Mouse (Mus musculus) heart, embryonic 12.5 days (tissue): ENCODE data around the gene Irf5. TPM values are rescaled to one million over a fixed set of nuclear protein-coding genes. Genes with fewer than 3 reads are reported as not detected.

ENCODE experiments used
- ATAC-seq: fragments of 200-750 bp; cut with Nextera tagmentation; 2 replicates; pipeline ENCODE4 v1.8.0; 2017; ENCODE audit warnings: moderate TSS enrichment, moderate library complexity; ENCODE audit not compliant: insufficient number of reproducible peaks, low FRiP score
- H3K27ac ChIP-seq: fragments of 300-500 bp; sonication (generic); 2 replicates; pipeline ENCODE4 v1.5.1; 2016; ENCODE audit warnings: mild to moderate bottlenecking, moderate library complexity; ENCODE audit not compliant: poor library complexity, severe bottlenecking
- H3K27me3 ChIP-seq: fragments of 300-500 bp; sonication (generic); replicated peaks from 2 replicates; pipeline ENCODE4 v1.6.1; 2016; ENCODE audit warnings: mild to moderate bottlenecking, moderate library complexity
- H3K36me3 ChIP-seq: fragments of 300-500 bp; sonication (generic); 2 replicates; pipeline ENCODE4 v1.6.1; 2016; ENCODE audit warnings: mild to moderate bottlenecking, moderate library complexity
- H3K4me1 ChIP-seq: fragments of 300-500 bp; sonication (generic); replicated peaks from 2 replicates; pipeline ENCODE4 v1.6.1; 2016; ENCODE audit warnings: mild to moderate bottlenecking
- H3K4me2 ChIP-seq: fragments of 300-500 bp; sonication (generic); 2 replicates; pipeline ENCODE4 v1.6.1; 2016; ENCODE audit warnings: mild to moderate bottlenecking, moderate library complexity
- H3K4me3 ChIP-seq: fragments of 300-500 bp; sonication (generic); 2 replicates; pipeline ENCODE4 v1.5.1; 2016; ENCODE audit warnings: mild to moderate bottlenecking
- H3K9ac ChIP-seq: fragments of 300-500 bp; sonication (generic); 2 replicates; pipeline ENCODE4 v1.6.1; 2016; ENCODE audit warnings: mild to moderate bottlenecking, moderate library complexity
- H3K9me3 ChIP-seq: fragments of 300-500 bp; sonication (generic); replicated peaks from 2 replicates; pipeline ENCODE4 v1.6.1; 2016; ENCODE audit warnings: mild to moderate bottlenecking, moderate library complexity
- WGBS: fragments of 180-500 bp; shearing (Covaris S2); methylation state at CpG from one replicate; pipeline ENCODE4 v1.1.7; 2016; 5-methylcytosine and 5-hydroxymethylcytosine counted together
- polyA plus RNA-seq: library from polyadenylated mRNA; unstranded; fragments of >200 nt; fragmentation: Nextera tagmentation; extraction: Ambion mirVana; gene quantifications from 2 replicates; pipeline ENCODE4 v1.2.1, GENCODE M21; 2016

The Irf5 gene
- polyA plus RNA-seq, 1 experiment from 2014 or later, result 11.2 TPM

DNA sequence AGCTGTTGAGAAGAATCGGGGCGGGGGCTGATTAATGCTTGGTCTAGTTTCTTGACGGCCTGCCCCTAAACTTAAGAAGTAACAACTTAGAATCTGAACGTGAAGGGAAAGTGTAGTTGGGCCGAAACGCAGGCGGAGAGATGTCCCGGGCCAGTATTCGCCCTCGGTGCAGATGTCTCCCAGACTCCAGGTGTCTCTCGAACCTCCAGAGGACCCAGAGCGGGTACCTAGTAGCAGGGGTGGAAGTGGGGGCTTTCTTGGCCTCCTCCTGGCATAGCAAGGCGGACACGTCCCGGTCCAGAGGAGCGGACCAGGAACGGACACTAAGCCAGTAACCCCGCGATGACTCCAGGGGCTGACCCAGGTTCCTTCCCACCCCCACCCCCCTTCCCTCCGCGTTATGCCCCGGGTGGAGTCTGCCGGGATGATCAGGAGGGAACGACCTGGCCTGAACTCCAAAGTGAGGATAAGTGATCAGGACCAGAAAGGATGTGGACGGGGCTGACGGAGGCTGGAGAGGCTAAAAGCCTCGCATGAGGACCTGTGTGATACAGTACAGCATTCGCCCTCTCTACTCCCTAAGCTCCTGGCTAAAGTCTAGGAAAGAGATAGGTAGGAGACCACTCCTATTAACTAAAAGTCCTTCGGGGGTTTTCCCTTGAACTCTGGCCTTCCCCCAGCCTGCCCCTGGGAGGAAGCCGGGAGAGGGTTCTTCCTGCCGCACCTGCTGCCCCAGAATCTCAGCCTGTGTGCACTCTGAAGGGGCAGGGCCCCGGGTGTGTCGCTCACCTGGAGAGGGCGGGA, 1.1 kb downstream of the Irf5 start:
- Histone ChIP-seq H3K9ac (peak overlapping the region; percentile 80), H3K27me3 (0 out of 2 replicates have a peak, but pooled peaks cover 7% of the 10 kb centered on the region), H3K4me1 (peaks cover 41% of the 10 kb centered on the region), H3K4me2 (peak overlapping the region; percentile 99), H3K27ac (no peak overlapping the region), H3K9me3 (no peaks in the 10 kb centered on the region; the same call in 1 of the 2 replicates), H3K36me3 (peaks cover 5% of the 10 kb centered on the region; the same call in 1 of the 2 replicates), H3K4me3 (peak overlapping the region; percentile 75)
- 4% methylated on average over 34 of the region's 34 CpGs for WGBS
- no peak for ATAC-seq

DNA sequence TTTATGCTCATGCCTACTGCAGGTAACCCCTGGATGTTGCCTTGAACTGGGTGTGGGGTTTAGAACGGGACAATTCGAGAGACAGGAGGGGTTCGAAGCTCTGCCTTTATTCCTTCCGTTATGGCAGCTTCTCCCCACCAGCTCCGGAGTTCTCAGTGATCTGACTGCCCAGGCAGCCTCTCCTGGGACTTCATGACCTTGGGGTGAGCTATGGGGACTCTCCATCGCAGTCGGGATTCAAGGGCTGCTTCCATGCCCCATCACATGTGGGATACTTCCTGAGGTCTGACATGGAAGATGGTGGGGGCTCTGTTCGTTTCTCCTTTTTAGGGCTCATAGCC, 1.7 kb downstream of the Irf5 start:
- Histone ChIP-seq H3K4me3 (peak overlapping the region; percentile 75), H3K27ac (0 out of 2 replicates have a peak overlapping the region, but pooled peaks have one; percentile 44), H3K4me1 (peaks cover 41% of the 10 kb centered on the region), H3K4me2 (peak overlapping the region; percentile 99), H3K9ac (peak overlapping the region; percentile 80; the same call in 1 of the 2 replicates), H3K9me3 (no peaks in the 10 kb centered on the region; the same call in 1 of the 2 replicates), H3K36me3 (peaks cover 5% of the 10 kb centered on the region; the same call in 1 of the 2 replicates), H3K27me3 (0 out of 2 replicates have a peak, but pooled peaks cover 7% of the 10 kb centered on the region)
- 13% methylated on average over 8 of the region's 8 CpGs for WGBS
- ATAC-seq, result no peak

DNA sequence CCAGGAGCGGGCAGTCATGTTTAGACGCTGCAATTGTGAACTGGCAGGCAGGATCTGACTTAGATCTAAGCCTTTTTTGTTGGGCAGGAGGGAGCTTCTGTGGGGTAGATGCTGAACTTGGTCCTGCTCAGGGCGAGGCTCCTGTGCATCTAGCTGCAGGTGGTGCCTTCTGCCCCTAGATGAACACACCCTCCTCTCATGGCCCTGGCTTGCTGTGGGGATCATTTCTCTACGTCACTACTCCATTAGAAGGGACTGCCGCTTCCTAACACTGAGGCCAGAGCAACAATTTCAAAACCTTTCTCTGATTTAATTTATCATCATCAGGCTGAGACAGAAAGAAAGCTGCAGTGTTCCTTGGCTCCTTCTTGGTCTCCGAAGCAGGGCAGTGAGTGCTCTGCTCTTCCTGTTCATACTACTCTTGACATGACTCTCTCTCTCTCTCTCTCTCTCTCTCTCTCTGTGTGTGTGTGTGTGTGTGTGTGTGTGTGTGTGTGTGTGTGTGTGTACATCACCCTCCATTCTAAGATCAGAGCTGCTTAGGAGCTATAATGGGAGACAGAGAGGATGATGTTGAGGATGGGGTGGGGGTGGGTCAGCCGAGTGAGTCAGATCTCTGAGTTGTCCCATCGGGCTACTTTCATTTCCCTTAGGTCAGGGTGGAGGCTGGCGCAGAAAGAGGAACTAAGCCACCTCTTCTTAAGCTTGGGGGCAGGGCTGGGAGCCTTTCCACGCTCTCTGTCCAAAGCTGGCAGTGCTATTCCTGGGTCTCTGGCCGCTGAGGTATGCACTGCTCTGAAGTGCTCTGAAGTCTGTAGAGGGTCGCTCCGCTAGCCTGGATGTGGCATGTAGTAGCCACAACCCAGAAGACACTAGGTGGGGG, 2.4 kb downstream of the Irf5 start:
- WGBS, result 17% methylated on average over 13 of the region's 13 CpGs
- H3K36me3 ChIP-seq, result peaks cover 6% of the 10 kb centered on the region; the same call in 1 of the 2 replicates
- H3K4me2 ChIP-seq, result peak overlapping the region; percentile 99
- no peaks in the 10 kb centered on the region; the same call in 1 of the 2 replicates for H3K9me3 ChIP-seq
- H3K4me1 ChIP-seq, result peaks cover 37% of the 10 kb centered on the region
- peak overlapping the region; percentile 44 for H3K27ac ChIP-seq
- 0 out of 2 replicates have a peak, but pooled peaks cover 7% of the 10 kb centered on the region for H3K27me3 ChIP-seq
- peak overlapping the region; percentile 75 for H3K4me3 ChIP-seq
- ATAC-seq, result peak; percentile 49; the same call in 1 of the 2 replicates
- H3K9ac ChIP-seq, result peak overlapping the region; percentile 25; the same call in 1 of the 2 replicates

DNA sequence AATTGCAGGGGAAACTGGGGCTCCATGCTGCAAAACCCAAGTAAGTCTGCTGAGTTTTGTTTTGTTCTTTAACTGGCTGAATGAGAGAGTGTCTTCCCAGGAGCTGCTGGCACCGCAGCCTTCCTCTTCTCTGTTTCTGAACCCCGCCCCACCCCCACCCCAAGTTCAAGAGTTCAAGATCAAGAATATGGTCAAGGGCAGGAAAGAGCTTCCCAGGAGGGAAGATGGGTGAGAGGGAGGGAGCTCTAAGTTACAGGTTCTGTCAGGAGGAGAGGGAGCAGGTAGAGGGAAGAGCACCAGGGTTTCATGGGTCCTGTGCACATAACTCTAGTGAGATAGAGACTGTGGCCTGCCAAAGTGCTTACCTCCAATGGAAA, 3.0 kb downstream of the Irf5 start:
- H3K4me2 ChIP-seq, result peak overlapping the region; percentile 99
- ATAC-seq, result no peak
- H3K4me3 ChIP-seq, result peak overlapping the region; percentile 32
- 0 out of 2 replicates have a peak, but pooled peaks cover 7% of the 10 kb centered on the region for H3K27me3 ChIP-seq
- H3K9ac ChIP-seq, result peak overlapping the region; percentile 25; the same call in 1 of the 2 replicates
- peaks cover 31% of the 10 kb centered on the region for H3K4me1 ChIP-seq
- peaks cover 13% of the 10 kb centered on the region for H3K36me3 ChIP-seq
- 21% methylated on average over 2 of the region's 2 CpGs for whole genome bisulfite sequencing
- peak overlapping the region; percentile 44 for H3K27ac ChIP-seq
- H3K9me3 ChIP-seq, result no peaks in the 10 kb centered on the region; the same call in 1 of the 2 replicates

DNA sequence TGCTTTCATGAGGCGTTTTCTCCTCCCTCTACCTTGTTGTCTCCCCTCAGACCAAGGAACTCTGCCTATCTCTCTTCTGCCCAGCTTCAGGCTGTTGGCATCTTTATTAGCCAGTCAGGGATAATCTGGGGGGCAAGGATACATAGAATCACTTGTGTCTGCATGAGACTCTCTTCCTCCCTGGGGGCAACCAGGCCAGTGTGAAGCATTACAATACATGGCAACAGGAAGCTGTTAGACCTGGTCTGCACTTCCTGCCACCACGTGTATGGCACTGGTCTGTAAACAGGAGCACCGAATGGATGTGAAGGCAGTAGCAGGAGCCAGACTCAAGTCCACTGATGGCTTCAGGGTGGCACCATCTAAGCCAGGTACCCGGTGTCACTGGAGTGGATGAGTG, 3.6 kb downstream of the Irf5 start:
- Histone ChIP-seq H3K9me3 (no peaks in the 10 kb centered on the region; the same call in 1 of the 2 replicates), H3K4me3 (no peak overlapping the region), H3K27ac (no peak overlapping the region), H3K36me3 (peaks cover 17% of the 10 kb centered on the region), H3K27me3 (0 out of 2 replicates have a peak, but pooled peaks cover 7% of the 10 kb centered on the region), H3K9ac (no peak overlapping the region), H3K4me2 (peak overlapping the region; percentile 99; the same call in 1 of the 2 replicates), H3K4me1 (peaks cover 32% of the 10 kb centered on the region)
- no peak for ATAC-seq
- 55% methylated on average over 4 of the region's 4 CpGs for WGBS

DNA sequence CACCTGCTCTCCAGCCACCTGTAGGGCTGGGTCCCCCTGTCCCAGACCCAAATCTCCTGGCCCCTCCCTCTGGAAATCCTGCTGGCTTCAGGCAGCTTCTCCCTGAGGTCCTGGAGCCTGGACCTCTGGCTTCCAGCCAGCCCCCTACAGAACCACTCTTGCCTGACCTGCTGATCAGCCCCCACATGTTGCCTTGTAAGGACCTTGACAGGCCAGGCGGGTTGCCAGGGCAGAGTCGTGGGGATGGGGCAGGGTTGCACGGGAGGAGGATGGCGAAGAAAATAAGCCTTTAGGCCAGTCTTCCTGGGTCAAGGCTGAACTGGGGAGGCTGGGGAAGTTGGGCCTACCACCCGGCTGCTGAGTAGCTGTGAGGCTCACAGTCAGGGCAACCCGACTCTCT, 8.9 kb downstream of the Irf5 start:
- no peak overlapping the region for H3K4me3 ChIP-seq
- peaks cover 34% of the 10 kb centered on the region for H3K36me3 ChIP-seq
- 0 out of 2 replicates have a peak overlapping the region, but pooled peaks have one; percentile 14 for H3K9ac ChIP-seq
- 60% methylated on average over 6 of the region's 6 CpGs for WGBS
- H3K9me3 ChIP-seq, result no peaks in the 10 kb centered on the region
- H3K4me2 ChIP-seq, result no peak overlapping the region
- peak overlapping the region; percentile 9; the same call in 1 of the 2 replicates for H3K27ac ChIP-seq
- ATAC-seq, result no peak
- no peaks in the 10 kb centered on the region for H3K27me3 ChIP-seq
- H3K4me1 ChIP-seq, result peaks cover 10% of the 10 kb centered on the region

DNA sequence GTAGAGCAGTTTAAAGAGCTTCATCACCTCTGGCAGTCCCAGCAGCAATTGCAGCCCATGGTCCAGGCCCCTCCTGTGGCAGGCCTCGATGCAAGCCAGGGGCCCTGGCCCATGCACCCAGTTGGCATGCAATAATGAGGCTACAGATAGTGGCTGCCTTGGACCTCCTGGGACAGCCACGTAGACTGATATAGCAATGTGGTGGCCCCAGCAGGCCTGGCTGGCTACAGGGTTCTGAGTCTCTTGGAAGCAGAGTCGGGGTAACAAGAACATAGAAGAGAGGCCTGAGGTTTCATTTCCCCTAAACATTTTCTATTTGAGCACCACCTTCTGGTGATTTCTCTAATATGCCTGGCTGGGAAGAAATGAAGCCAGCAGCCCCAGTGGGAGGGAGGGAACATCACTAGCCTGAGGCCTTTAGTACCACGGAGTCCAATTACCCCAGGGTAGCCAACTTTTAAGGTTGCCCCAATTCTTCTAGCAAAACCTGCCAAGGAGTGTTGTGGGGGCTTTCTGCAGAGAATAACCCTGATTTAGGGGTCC, 10.3 kb downstream of the Irf5 start:
- Histone ChIP-seq H3K27me3 (no peaks in the 10 kb centered on the region), H3K4me2 (no peak overlapping the region), H3K9me3 (no peaks in the 10 kb centered on the region), H3K4me3 (no peak overlapping the region), H3K4me1 (peaks cover 10% of the 10 kb centered on the region), H3K27ac (no peak overlapping the region), H3K9ac (no peak overlapping the region), H3K36me3 (peaks cover 40% of the 10 kb centered on the region)
- WGBS, result 64% methylated on average over 4 of the region's 4 CpGs
- no peak for ATAC-seq

DNA sequence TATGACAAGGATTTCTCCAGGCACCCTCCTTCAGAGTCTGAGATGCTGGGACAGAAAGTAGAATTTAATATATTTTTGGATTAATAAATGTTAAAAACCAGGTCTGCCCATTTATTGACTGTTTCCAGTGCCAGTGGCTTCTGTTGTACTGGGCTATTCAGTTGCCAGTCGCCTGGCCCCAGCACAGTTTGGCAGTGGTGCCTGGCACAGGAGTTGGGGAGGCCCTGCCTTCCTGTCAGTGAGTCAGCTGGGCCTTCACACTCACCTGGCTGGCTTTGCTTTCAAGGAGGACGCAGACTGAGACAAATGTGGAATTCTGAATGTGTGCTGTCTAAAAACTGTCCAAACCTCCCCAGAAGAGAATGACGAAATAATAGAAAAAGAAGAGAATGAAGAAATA, 10.8 kb downstream of the Irf5 start:
- Histone ChIP-seq H3K4me2 (no peak overlapping the region), H3K4me3 (no peak overlapping the region), H3K36me3 (peaks cover 45% of the 10 kb centered on the region), H3K27me3 (no peaks in the 10 kb centered on the region), H3K9ac (no peak overlapping the region), H3K9me3 (no peaks in the 10 kb centered on the region), H3K27ac (no peak overlapping the region), H3K4me1 (peaks cover 10% of the 10 kb centered on the region)
- no peak for ATAC-seq
- WGBS, result 79% methylated on average over 3 of the region's 3 CpGs

DNA sequence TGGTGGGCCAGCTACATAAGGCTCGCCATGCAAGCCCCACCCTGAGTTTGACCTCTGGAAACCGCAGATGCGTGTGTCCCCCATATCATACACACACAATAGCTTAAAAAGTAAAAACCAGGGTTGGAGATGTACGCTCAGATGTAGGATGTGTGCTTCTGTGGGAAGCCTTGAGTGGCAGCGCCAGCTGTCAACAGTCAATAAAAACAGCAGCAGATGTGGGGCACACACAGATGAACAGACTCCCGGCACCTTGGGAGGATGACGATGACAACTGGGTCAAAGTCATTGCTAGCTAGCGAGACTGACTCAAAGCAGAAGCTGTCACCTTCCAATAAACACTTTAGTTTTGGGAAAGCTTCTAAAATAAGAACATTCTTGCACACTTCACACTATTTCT, 13.1 kb downstream of the Irf5 start:
- Histone ChIP-seq H3K36me3 (peaks cover 55% of the 10 kb centered on the region), H3K4me1 (peaks cover 10% of the 10 kb centered on the region), H3K9ac (no peak overlapping the region), H3K27me3 (no peaks in the 10 kb centered on the region), H3K4me3 (no peak overlapping the region), H3K4me2 (no peak overlapping the region), H3K27ac (no peak overlapping the region), H3K9me3 (no peaks in the 10 kb centered on the region)
- 76% methylated on average over 8 of the region's 8 CpGs for whole genome bisulfite sequencing
- no peak for ATAC-seq

DNA sequence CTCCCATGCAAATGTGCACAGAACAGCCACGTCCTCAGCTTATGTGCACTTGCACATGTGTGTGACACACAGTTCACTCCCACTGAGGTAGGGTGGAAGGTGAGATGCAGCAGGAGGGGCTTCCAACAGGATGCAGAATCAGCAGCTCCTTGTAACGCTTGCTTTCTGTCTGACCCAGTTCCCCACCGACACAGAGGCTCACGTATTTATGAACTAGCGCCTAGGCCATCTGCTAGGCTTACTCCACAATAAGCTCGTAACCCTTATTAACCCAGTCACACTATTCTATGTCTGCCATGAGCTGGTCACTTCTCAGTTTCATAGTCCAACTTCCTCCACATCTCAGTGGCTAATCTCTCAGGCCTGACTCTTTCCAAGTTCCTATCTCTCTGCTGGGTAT, 13.8 kb downstream of the Irf5 start:
- peaks cover 2% of the 10 kb centered on the region; the same call in 1 of the 2 replicates for H3K9me3 ChIP-seq
- no peak for ATAC-seq
- WGBS, result 88% methylated on average over 6 of the region's 6 CpGs
- no peak overlapping the region for H3K27ac ChIP-seq
- no peak overlapping the region for H3K4me3 ChIP-seq
- H3K27me3 ChIP-seq, result no peaks in the 10 kb centered on the region
- peaks cover 58% of the 10 kb centered on the region for H3K36me3 ChIP-seq
- H3K9ac ChIP-seq, result no peak overlapping the region
- H3K4me2 ChIP-seq, result no peak overlapping the region
- H3K4me1 ChIP-seq, result peaks cover 6% of the 10 kb centered on the region
